Mouse (Mus musculus): Measurements from ENCODE around the gene Shb. TPM values are rescaled to one million over a fixed set of nuclear protein-coding genes. Genes with fewer than 3 reads are reported as not detected.

Gene Shb
- total and polyA plus RNA-seq, 2 experiments, result 17.1 to 42.1 TPM

GRCm38 (mm10) chr4:45413674-45414338 lies 118.5 kb downstream of the Shb start:
- Histone ChIP-seq H3K4me3 (ENCODE audit: insufficient read depth, low read depth, low read length) (no peak overlapping the region), H3K27me3 (ENCODE audit: control insufficient read depth, insufficient read depth, low read length) (no peaks in the 10 kb centered on the region), H3K27ac (replicated peaks; ENCODE audit: insufficient read depth, low read depth, low read length) (peak overlapping the region; percentile 79), H3K79me2 (ENCODE audit: control insufficient read depth, insufficient read depth, low read length) (no peaks in the 10 kb centered on the region), H3K4me1 (ENCODE audit: control insufficient read depth, insufficient read depth, low read length) (peaks cover 27% of the 10 kb centered on the region), H3K9ac (ENCODE audit: low read depth, low read length) (no peak overlapping the region), H3K36me3 (ENCODE audit: control insufficient read depth, insufficient read depth, low read length) (no peaks in the 10 kb centered on the region)
- WGBS, result 35% methylated on average over 9 of the region's 9 CpGs
- peak; percentile 100 for DNase-seq (ENCODE audit: extremely low read depth, low read depth, low spot score)
- TF ChIP-seq CTCF (IDR thresholded peaks at IDR 0.05; ENCODE audit: low read depth, low read length) (no peak), POLR2A (IDR thresholded peaks at IDR 0.05; ENCODE audit: extremely low read depth, insufficient read depth, low read length) (no peak)

GRCm38 (mm10) chr4:45412433-45413192 lies 119.7 kb downstream of the Shb start:
- 23% methylated on average over 16 of the region's 16 CpGs for WGBS
- Histone ChIP-seq H3K4me1 (ENCODE audit: control insufficient read depth, insufficient read depth, low read length) (peaks cover 27% of the 10 kb centered on the region), H3K9ac (ENCODE audit: low read depth, low read length) (no peak overlapping the region; the same call in 1 of the 2 replicates), H3K27me3 (ENCODE audit: control insufficient read depth, insufficient read depth, low read length) (no peaks in the 10 kb centered on the region), H3K4me3 (ENCODE audit: insufficient read depth, low read depth, low read length) (no peak overlapping the region), H3K36me3 (ENCODE audit: control insufficient read depth, insufficient read depth, low read length) (no peaks in the 10 kb centered on the region), H3K27ac (replicated peaks; ENCODE audit: insufficient read depth, low read depth, low read length) (peak overlapping the region; percentile 68), H3K79me2 (ENCODE audit: control insufficient read depth, insufficient read depth, low read length) (peaks cover 4% of the 10 kb centered on the region; the same call in 1 of the 2 replicates)
- peak; percentile 72 for DNase-seq (ENCODE audit: extremely low read depth, low read depth, low spot score)
- TF ChIP-seq POLR2A (IDR thresholded peaks at IDR 0.05; ENCODE audit: extremely low read depth, insufficient read depth, low read length) (no peak), CTCF (IDR thresholded peaks at IDR 0.05; ENCODE audit: low read depth, low read length) (no peak)

- H3K9ac ChIP-seq (ENCODE audit: low read depth, low read length), result no peak overlapping the region
- H3K4me3 ChIP-seq (ENCODE audit: insufficient read depth, low read depth, low read length), result no peak overlapping the region
- peaks cover 4% of the 10 kb centered on the region; the same call in 1 of the 2 replicates for H3K79me2 ChIP-seq (ENCODE audit: control insufficient read depth, insufficient read depth, low read length)
- no peak for TF ChIP-seq POLR2A (IDR thresholded peaks at IDR 0.05; ENCODE audit: extremely low read depth, insufficient read depth, low read length)
- TF ChIP-seq CTCF (IDR thresholded peaks at IDR 0.05; ENCODE audit: low read depth, low read length), result no peak
- H3K36me3 ChIP-seq (ENCODE audit: control insufficient read depth, insufficient read depth, low read length), result no peaks in the 10 kb centered on the region
- DNase-seq (ENCODE audit: extremely low read depth, low read depth, low spot score), result peak; percentile 91
- peak overlapping the region; percentile 81 for H3K27ac ChIP-seq (replicated peaks; ENCODE audit: insufficient read depth, low read depth, low read length)
- H3K4me1 ChIP-seq (ENCODE audit: control insufficient read depth, insufficient read depth, low read length), result peaks cover 30% of the 10 kb centered on the region
- WGBS, result 25% methylated on average over 8 of the region's 8 CpGs
- H3K27me3 ChIP-seq (ENCODE audit: control insufficient read depth, insufficient read depth, low read length), result no peaks in the 10 kb centered on the region
These were observed 121.0 kb downstream of the Shb start for GRCm38 (mm10) chr4:45411181-45411790.

- no peak for TF ChIP-seq POLR2A (IDR thresholded peaks at IDR 0.05; ENCODE audit: extremely low read depth, insufficient read depth, low read length)
- TF ChIP-seq CTCF (IDR thresholded peaks at IDR 0.05; ENCODE audit: low read depth, low read length), result no peak
- WGBS, result 2% methylated on average over 10 of the region's 10 CpGs
- Histone ChIP-seq H3K9ac (ENCODE audit: low read depth, low read length) (peak overlapping the region; percentile 57), H3K36me3 (ENCODE audit: control insufficient read depth, insufficient read depth, low read length) (peaks cover 4% of the 10 kb centered on the region; the same call in 1 of the 2 replicates), H3K27me3 (ENCODE audit: control insufficient read depth, insufficient read depth, low read length) (no peaks in the 10 kb centered on the region), H3K27ac (replicated peaks; ENCODE audit: insufficient read depth, low read depth, low read length) (peak overlapping the region; percentile 93), H3K4me1 (ENCODE audit: control insufficient read depth, insufficient read depth, low read length) (peaks cover 32% of the 10 kb centered on the region), H3K4me3 (ENCODE audit: insufficient read depth, low read depth, low read length) (peak overlapping the region; percentile 92), H3K79me2 (ENCODE audit: control insufficient read depth, insufficient read depth, low read length) (peaks cover 10% of the 10 kb centered on the region; the same call in 1 of the 2 replicates)
- DNase-seq (ENCODE audit: extremely low read depth, low read depth, low spot score), result peak; percentile 93
These were observed 123.0 kb downstream of the Shb start for GRCm38 (mm10) chr4:45409270-45409669.

- Histone ChIP-seq H3K9ac (ENCODE audit: low read depth, low read length) (peak within 1 kb of the TSS; percentile 99), H3K36me3 (ENCODE audit: control insufficient read depth, insufficient read depth, low read length) (peaks cover 9% of the 10 kb centered on the region; the same call in 1 of the 2 replicates), H3K27me3 (ENCODE audit: control insufficient read depth, insufficient read depth, low read length) (no peaks in the 10 kb centered on the region), H3K79me2 (ENCODE audit: control insufficient read depth, insufficient read depth, low read length) (peaks cover 15% of the 10 kb centered on the region; the same call in 1 of the 2 replicates), H3K27ac (replicated peaks; ENCODE audit: insufficient read depth, low read depth, low read length) (peak within 1 kb of the TSS; percentile 95), H3K4me1 (ENCODE audit: control insufficient read depth, insufficient read depth, low read length) (peaks cover 32% of the 10 kb centered on the region), H3K4me3 (ENCODE audit: insufficient read depth, low read depth, low read length) (peak within 1 kb of the TSS; percentile 92)
- WGBS, result under 1% methylated on average over 66 of the region's 67 CpGs
- DNase-seq (ENCODE audit: extremely low read depth, low read depth, low spot score), result peak; percentile 90
- TF ChIP-seq POLR2A (IDR thresholded peaks at IDR 0.05; ENCODE audit: extremely low read depth, insufficient read depth, low read length), result peak; percentile 93
- no peak for TF ChIP-seq CTCF (IDR thresholded peaks at IDR 0.05; ENCODE audit: low read depth, low read length)
These were observed 123.7 kb downstream of the Shb start, which contains the start of gene Slc25a51 for GRCm38 (mm10) chr4:45408427-45409132. Gene Slc25a51, minus strand, starts transcription at chr4:45408766.

Data from liver, adult 2 months (tissue).